Mouse (Mus musculus) cortical plate, adult 2 months (tissue): ENCODE data around the gene Asz1.

ENCODE experiments used
- CTCF ChIP-seq: fragments of 200-500 bp; IDR thresholded peaks from 2 replicates; pipeline ENCODE4 v1.5.1; 2011; ENCODE audit warnings: mild to moderate bottlenecking, control low read depth, low read length; ENCODE audit not compliant: insufficient read depth; ENCODE audit errors: extremely low read depth
- POLR2A ChIP-seq: fragments of 200-500 bp; IDR thresholded peaks from 2 replicates; pipeline ENCODE4 v1.6.1; 2011; ENCODE audit warnings: mild to moderate bottlenecking, low read length, control low read depth; ENCODE audit not compliant: insufficient read depth; ENCODE audit errors: extremely low read depth

DNA sequence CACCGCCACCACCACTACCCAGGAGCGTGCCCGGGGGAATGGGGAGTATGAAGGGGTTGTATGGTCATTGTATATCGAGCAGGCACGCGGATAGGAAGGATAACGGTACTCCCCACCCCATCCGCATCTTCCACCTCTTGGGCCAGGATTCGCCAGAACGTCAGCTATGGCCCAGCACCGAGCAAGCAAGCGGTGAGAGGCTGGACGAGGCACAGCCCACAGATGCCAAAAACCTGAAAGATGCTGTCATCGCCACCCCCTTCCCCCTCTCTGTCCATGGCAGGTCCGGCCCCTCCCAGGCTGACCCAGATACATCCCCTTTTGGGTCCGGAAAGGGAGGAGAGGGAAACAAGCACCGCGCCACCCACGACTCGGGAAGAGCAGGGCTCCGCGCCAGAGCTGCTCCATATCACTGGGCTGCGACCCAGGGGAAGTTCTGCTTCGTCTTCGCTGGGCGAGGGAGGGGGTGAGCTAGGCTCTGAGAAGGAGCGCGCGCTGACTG, 77.3 kb downstream of the Asz1 start:
- TF ChIP-seq POLR2A = no peak
- no peak for TF ChIP-seq CTCF
